Mouse (Mus musculus): ENCODE data around the gene Eloa. TPM values are rescaled to one million over a fixed set of nuclear protein-coding genes. Genes with fewer than 3 reads are reported as not detected.
A peak's percentile ranks its signal among the peaks of the same experiment; 100 is the strongest.

Eloa gene
- polyA plus RNA-seq, 1 experiment from 2014 or later = 40.6 TPM

GRCm38 (mm10) chr4:135963457-135964193, 57.9 kb downstream of the Eloa start, which contains the start of gene Gale:
TSS of gene Gale (plus strand) at chr4:135963727.
- Histone ChIP-seq H3K9me3 (replicated peaks) (no peaks in the 10 kb centered on the region), H3K27me3 (no peaks in the 10 kb centered on the region), H3K4me3 (replicated peaks) (peak within 1 kb of the TSS; percentile 86), H3K4me1 (peaks cover 22% of the 10 kb centered on the region), H3K36me3 (peaks cover 60% of the 10 kb centered on the region), H3K9ac (peak within 1 kb of the TSS; percentile 80), H3K27ac (peak within 1 kb of the TSS; percentile 93), H3K4me2 (peak within 1 kb of the TSS; percentile 96)
- under 1% methylated on average over 56 of the region's 56 CpGs for WGBS
- ATAC-seq (replicated peaks; ENCODE audit: low FRiP score) = peak; percentile 93

- no peaks in the 10 kb centered on the region for H3K9me3 ChIP-seq (replicated peaks)
- ATAC-seq (replicated peaks; ENCODE audit: low FRiP score) = 0 out of 2 replicates have a peak, but pooled peaks have one; percentile 1
- peak overlapping the region; percentile 80 for H3K9ac ChIP-seq
- no peaks in the 10 kb centered on the region for H3K27me3 ChIP-seq
- peak overlapping the region; percentile 93 for H3K27ac ChIP-seq
- 6% methylated on average over 15 of the region's 15 CpGs for WGBS
- peaks cover 27% of the 10 kb centered on the region for H3K4me1 ChIP-seq
- H3K4me2 ChIP-seq = peak overlapping the region; percentile 96
- H3K4me3 ChIP-seq (replicated peaks) = peak overlapping the region; percentile 86
- peaks cover 60% of the 10 kb centered on the region for H3K36me3 ChIP-seq
Measured at GRCm38 (mm10) chr4:135962946-135963345, 58.6 kb downstream of the Eloa start.

GRCm38 (mm10) chr4:135962198-135962597, 59.4 kb downstream of the Eloa start:
- ATAC-seq (replicated peaks; ENCODE audit: low FRiP score) = no peak
- H3K4me2 ChIP-seq = no peak overlapping the region
- no peaks in the 10 kb centered on the region for H3K27me3 ChIP-seq
- peaks cover 60% of the 10 kb centered on the region for H3K36me3 ChIP-seq
- H3K9me3 ChIP-seq (replicated peaks) = no peaks in the 10 kb centered on the region
- no peak overlapping the region for H3K9ac ChIP-seq
- H3K4me3 ChIP-seq (replicated peaks) = no peak overlapping the region
- 89% methylated on average over 7 of the region's 7 CpGs for WGBS
- 0 out of 2 replicates have a peak overlapping the region, but pooled peaks have one; percentile 93 for H3K27ac ChIP-seq
- peaks cover 32% of the 10 kb centered on the region for H3K4me1 ChIP-seq

- no peak overlapping the region for H3K9ac ChIP-seq
- 94% methylated on average over 5 of the region's 5 CpGs for WGBS
- no peak overlapping the region for H3K4me3 ChIP-seq (replicated peaks)
- H3K36me3 ChIP-seq = peaks cover 57% of the 10 kb centered on the region
- H3K27me3 ChIP-seq = no peaks in the 10 kb centered on the region
- peaks cover 32% of the 10 kb centered on the region for H3K4me1 ChIP-seq
- H3K9me3 ChIP-seq (replicated peaks) = no peaks in the 10 kb centered on the region
- H3K27ac ChIP-seq = no peak overlapping the region
- ATAC-seq (replicated peaks; ENCODE audit: low FRiP score) = no peak
- H3K4me2 ChIP-seq = no peak overlapping the region
Measured at GRCm38 (mm10) chr4:135961709-135962108, 59.9 kb downstream of the Eloa start.

GRCm38 (mm10) chr4:135960717-135961116, 60.8 kb downstream of the Eloa start:
- no peaks in the 10 kb centered on the region for H3K9me3 ChIP-seq (replicated peaks)
- peaks cover 54% of the 10 kb centered on the region for H3K36me3 ChIP-seq
- H3K4me3 ChIP-seq (replicated peaks) = no peak overlapping the region
- no peak overlapping the region for H3K4me2 ChIP-seq
- H3K27ac ChIP-seq = no peak overlapping the region
- H3K9ac ChIP-seq = no peak overlapping the region
- H3K4me1 ChIP-seq = peaks cover 32% of the 10 kb centered on the region
- no peaks in the 10 kb centered on the region for H3K27me3 ChIP-seq
- no peak for ATAC-seq (replicated peaks; ENCODE audit: low FRiP score)
- WGBS = 21% methylated on average over 5 of the region's 5 CpGs

- H3K4me3 ChIP-seq (replicated peaks) = no peak overlapping the region
- 0 out of 2 replicates have a peak overlapping the region, but pooled peaks have one; percentile 10 for H3K9ac ChIP-seq
- peaks cover 69% of the 10 kb centered on the region for H3K36me3 ChIP-seq
- peaks cover 18% of the 10 kb centered on the region for H3K4me1 ChIP-seq
- H3K27me3 ChIP-seq = no peaks in the 10 kb centered on the region
- H3K9me3 ChIP-seq (replicated peaks) = no peaks in the 10 kb centered on the region
- H3K4me2 ChIP-seq = no peak overlapping the region
- WGBS = 58% methylated on average over 8 of the region's 8 CpGs
- no peak for ATAC-seq (replicated peaks; ENCODE audit: low FRiP score)
- H3K27ac ChIP-seq = peak overlapping the region; percentile 63
Measured at GRCm38 (mm10) chr4:135958354-135958753, 63.2 kb downstream of the Eloa start.

- Histone ChIP-seq H3K4me3 (replicated peaks) (no peak overlapping the region), H3K4me2 (no peak overlapping the region), H3K27ac (no peak overlapping the region), H3K36me3 (peaks cover 85% of the 10 kb centered on the region), H3K9me3 (replicated peaks) (no peaks in the 10 kb centered on the region), H3K27me3 (no peaks in the 10 kb centered on the region), H3K4me1 (peaks cover 11% of the 10 kb centered on the region), H3K9ac (no peak overlapping the region)
- ATAC-seq (replicated peaks; ENCODE audit: low FRiP score) = no peak
- WGBS = 86% methylated on average over 9 of the region's 9 CpGs
Measured at GRCm38 (mm10) chr4:135955886-135956285, 65.7 kb downstream of the Eloa start.

GRCm38 (mm10) chr4:135954241-135954640, 67.3 kb downstream of the Eloa start:
- Histone ChIP-seq H3K27me3 (no peaks in the 10 kb centered on the region), H3K4me1 (peaks cover 22% of the 10 kb centered on the region), H3K9me3 (replicated peaks) (no peaks in the 10 kb centered on the region), H3K27ac (no peak overlapping the region), H3K4me2 (no peak overlapping the region), H3K36me3 (peaks cover 70% of the 10 kb centered on the region), H3K9ac (no peak overlapping the region), H3K4me3 (replicated peaks) (no peak overlapping the region)
- 7% methylated on average over 2 of the region's 2 CpGs for WGBS
- no peak for ATAC-seq (replicated peaks; ENCODE audit: low FRiP score)

Other genes starting within 250 kb of the Eloa start
- gene Srsf10, start 166.0 kb downstream of the Eloa start, polyA plus RNA-seq (2015; fragmentation: Nextera tagmentation; extraction: Ambion mirVana) = 268 and 279 TPM in 2 replicates
- gene Pnrc2, start 147.9 kb downstream of the Eloa start, polyA plus RNA-seq (2015; fragmentation: Nextera tagmentation; extraction: Ambion mirVana) = 194 and 213 TPM in 2 replicates
- gene Cnr2, start 126.4 kb downstream of the Eloa start, polyA plus RNA-seq (2015; fragmentation: Nextera tagmentation; extraction: Ambion mirVana) = 0.64 and 0.95 TPM in 2 replicates
- 70.1 and 71.8 TPM in 2 replicates for gene Fuca1, start 101.0 kb downstream of the Eloa start, polyA plus RNA-seq (2015; fragmentation: Nextera tagmentation; extraction: Ambion mirVana)
- gene Hmgcl, start 75.3 kb downstream of the Eloa start, polyA plus RNA-seq (2015; fragmentation: Nextera tagmentation; extraction: Ambion mirVana) = 77.2 and 80.2 TPM in 2 replicates
- gene Gale, start 58.0 kb downstream of the Eloa start, polyA plus RNA-seq (2015; fragmentation: Nextera tagmentation; extraction: Ambion mirVana) = 35.2 and 36.7 TPM in 2 replicates
- gene Lypla2, start 49.1 kb downstream of the Eloa start, polyA plus RNA-seq (2015; fragmentation: Nextera tagmentation; extraction: Ambion mirVana) = 120 and 131 TPM in 2 replicates
- gene Pithd1, start 34.5 kb downstream of the Eloa start, polyA plus RNA-seq (2015; fragmentation: Nextera tagmentation; extraction: Ambion mirVana) = 52.6 and 52.7 TPM in 2 replicates
- gene Rpl11, start 31.7 kb upstream of the Eloa start, polyA plus RNA-seq (2015; fragmentation: Nextera tagmentation; extraction: Ambion mirVana) = 483 and 529 TPM in 2 replicates
- gene Id3, start 121.7 kb upstream of the Eloa start, polyA plus RNA-seq (2015; fragmentation: Nextera tagmentation; extraction: Ambion mirVana) = 862 and 905 TPM in 2 replicates
- 9.7 and 10.5 TPM in 2 replicates for gene E2f2, start 150.6 kb upstream of the Eloa start, polyA plus RNA-seq (2015; fragmentation: Nextera tagmentation; extraction: Ambion mirVana)
- 4.5 and 6.0 TPM in 2 replicates for gene Asap3, start 184.6 kb upstream of the Eloa start, polyA plus RNA-seq (2015; fragmentation: Nextera tagmentation; extraction: Ambion mirVana)
- gene Tcea3, start 226.0 kb upstream of the Eloa start, polyA plus RNA-seq (2015; fragmentation: Nextera tagmentation; extraction: Ambion mirVana) = 10.9 and 12.5 TPM in 2 replicates

Data from kidney, embryonic 15.5 days (tissue).